Mouse (Mus musculus) liver, adult 2 months (tissue): ENCODE measurements at regions not wholly inside any gene's neighbourhood (a gene's known extent, or its start where the extent isn't known, plus 50 kb on each side); places are given as distances from the start of the nearest gene placed in this dataset.

Experiments
- CTCF ChIP-seq: fragments of 200-500 bp; IDR thresholded peaks from 2 replicates; pipeline ENCODE4 v1.5.1; 2011; ENCODE audit warnings: low read depth, low read length, control low read depth
- POLR2A ChIP-seq: fragments of 200-500 bp; IDR thresholded peaks from 2 replicates; pipeline ENCODE4 v1.6.1; 2011; ENCODE audit warnings: low read length, control low read depth; ENCODE audit not compliant: insufficient read depth; ENCODE audit errors: extremely low read depth

- TF ChIP-seq CTCF (0 out of 2 replicates have a peak, but pooled peaks have one; percentile 1), POLR2A (no peak)
These were observed 104.3 kb upstream of the Rgs1 start for GRCm38 (mm10) chr1:144353320-144353719.
